Mouse (Mus musculus) adrenal gland, postnatal 4 days (tissue): Measurements from ENCODE around the gene Ifitm10. TPM values are rescaled to one million over a fixed set of nuclear protein-coding genes. Genes with fewer than 3 reads are reported as not detected.
A peak's percentile ranks its signal among the peaks of the same experiment; 100 is the strongest.

Experiments
- DNase-seq, 2 experiments: peaks; one replicate each; pipeline ENCODE4 v3.0.0; 2021 to 2022; ENCODE audit warnings: low spot score in 2 of 2, mixed read lengths in 2 of 2
- total RNA-seq, 2 experiments: library from RNA; stranded (reverse); gene quantifications; 2 replicates each; pipeline ENCODE4 v1.2.3; 2021

Gene Ifitm10
- total RNA-seq, 2 experiments from 2014 or later = 5.1 to 6.2 TPM

DNA sequence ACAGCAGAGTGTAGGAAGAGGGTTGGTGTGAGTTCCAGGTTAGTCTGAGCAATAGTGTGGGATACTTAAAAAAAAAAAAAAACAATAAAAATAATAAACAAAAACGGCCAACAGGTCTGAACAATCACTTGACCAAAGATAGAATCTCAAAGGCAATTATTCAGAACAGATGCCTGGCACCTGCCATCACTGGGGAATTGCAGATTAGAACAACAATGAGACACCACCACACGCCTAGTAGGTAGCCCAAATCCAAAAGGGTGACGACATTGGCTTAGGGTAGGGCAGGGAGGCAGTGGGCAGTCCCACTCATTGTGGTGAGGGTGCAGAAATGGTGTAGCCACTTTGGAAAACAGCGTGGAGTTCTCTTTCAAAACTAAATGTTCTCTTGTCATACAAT is 18.1 kb upstream of the Ifitm10 start:
- no peak for DNase-seq

GRCm38 (mm10) chr7:142391108-142391507 is 17.6 kb upstream of the Ifitm10 start:
- DNase-seq = no peak

GRCm38 (mm10) chr7:142389961-142390650 is 16.6 kb upstream of the Ifitm10 start:
- DNase-seq = no peak

DNA sequence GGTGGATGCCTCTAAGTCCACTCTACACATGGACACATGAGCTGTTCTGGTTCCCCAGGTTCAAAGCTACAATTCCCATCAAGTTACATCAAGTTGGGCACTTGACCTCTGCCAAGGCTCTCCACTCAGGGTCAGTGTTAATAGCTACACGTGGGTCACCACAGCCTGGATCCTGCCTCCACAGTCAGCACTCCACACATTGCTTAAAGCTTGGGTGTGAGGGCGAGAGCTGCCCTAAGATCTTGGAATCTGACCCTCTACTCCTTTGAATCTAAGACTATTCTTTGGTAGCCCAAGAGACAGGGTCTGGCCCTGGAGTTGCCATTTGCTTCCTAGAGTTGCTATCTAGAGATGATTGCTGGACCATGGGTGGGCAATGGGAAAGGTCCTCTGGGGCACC is 15.2 kb upstream of the Ifitm10 start:
- no peak for DNase-seq

- no peak for DNase-seq
These were observed 14.6 kb upstream of the Ifitm10 start for GRCm38 (mm10) chr7:142388198-142388597.

GRCm38 (mm10) chr7:142387419-142388148 is 14.0 kb upstream of the Ifitm10 start, which contains the start of gene Ctsd:
Gene Ctsd, minus strand, starts transcription at chr7:142388038.
- peak; percentile 91 to 97 for DNase-seq

GRCm38 (mm10) chr7:142386621-142387201 is 13.2 kb upstream of the Ifitm10 start:
- peak in 1 of 2 experiments; percentile 19 for DNase-seq

DNA sequence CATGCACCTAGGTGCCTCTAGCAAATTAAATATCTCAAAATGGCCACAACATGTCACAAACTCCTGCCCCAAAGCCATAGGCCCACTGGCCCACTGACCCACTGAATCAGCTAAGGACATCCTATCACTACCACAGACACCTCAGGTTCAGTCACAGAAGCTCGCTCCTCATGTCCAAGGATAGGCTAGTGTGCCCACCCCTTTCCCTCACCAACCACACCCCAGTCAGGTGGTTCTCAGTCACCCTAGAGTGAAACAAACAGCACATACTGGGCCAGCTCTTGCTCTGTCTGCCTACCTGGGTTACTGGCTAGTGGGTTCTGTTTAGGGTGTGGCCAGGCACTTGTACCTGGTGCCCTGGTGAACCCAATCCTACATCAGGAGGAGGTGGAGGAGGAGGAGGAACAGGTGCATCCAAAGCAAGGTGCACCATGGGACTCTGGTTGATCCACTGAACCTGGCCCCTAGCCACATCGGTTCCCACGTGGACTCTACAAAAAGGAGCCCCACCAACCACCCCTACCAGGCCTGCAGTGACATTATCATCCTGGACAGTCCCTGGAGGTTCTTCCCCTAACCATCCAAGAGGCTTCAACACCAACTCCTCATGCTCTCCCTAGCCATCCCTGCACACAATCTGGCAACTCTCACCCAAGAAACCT is 12.3 kb upstream of the Ifitm10 start:
- DNase-seq = no peak

DNA sequence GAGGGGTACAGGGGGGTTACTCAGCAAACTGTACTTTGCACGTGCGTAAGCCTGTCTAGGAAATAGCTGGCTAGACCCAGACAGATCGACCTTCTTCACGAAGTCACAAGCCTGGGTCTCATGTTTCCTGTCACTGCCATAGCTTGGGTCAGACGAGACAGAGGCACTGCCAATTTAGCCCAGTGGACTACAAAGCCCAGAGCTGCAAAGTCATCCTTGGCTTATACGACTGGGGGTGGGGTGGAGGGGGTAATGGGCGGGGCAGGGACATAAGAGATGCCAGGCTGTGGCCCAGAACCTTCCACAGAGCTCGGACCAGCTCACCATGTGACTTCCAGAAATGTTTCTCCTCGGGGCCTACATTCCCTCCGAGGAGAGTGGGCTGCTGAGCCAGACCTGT is 10.8 kb upstream of the Ifitm10 start:
- no peak for DNase-seq

DNA sequence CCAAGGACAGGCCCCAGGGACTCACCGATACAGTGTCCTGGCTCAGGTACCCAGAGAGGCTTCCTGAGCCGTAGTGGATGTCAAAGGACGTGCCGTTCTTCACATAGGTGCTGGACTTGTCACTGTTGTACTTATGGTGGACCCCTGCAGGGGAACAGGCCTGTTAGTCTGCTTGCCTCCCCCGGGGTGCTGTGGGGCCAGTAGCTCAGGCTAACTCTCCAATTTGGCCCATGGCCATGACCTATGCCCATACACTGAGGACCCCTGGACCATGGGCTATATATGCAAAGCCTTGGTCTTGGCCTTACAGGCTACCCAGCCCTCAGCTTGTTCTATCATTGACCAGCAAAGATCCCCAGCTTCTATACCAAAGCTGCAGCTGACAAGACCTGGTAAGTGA is 9.0 kb upstream of the Ifitm10 start, which contains the start of gene Gm49369:
Gene Gm49369, minus strand, starts transcription at position 101 of the 400 bp plus-strand sequence.
- no peak for DNase-seq

DNA sequence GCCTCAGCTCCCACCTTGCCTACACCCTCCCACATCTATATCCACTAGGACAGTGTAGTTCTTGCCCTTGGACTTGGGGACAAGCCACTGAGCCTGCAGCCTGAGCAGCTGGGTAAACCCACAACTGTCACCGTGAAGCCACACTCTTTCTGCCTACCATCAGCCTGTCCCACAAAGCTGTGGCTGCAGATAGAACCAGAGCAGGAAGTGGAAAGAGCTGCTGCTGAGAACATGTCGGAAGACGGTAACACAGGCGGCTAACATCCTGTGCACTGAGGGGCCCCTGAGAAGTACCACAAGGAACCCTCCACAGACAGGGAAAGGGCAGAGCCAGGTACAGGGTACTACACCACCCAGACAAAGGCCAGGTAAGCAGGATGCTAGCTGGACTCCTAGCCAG is 7.6 kb upstream of the Ifitm10 start:
- no peak for DNase-seq

- no peak for DNase-seq
These were observed 5.6 kb upstream of the Ifitm10 start for GRCm38 (mm10) chr7:142379186-142379585.

DNA sequence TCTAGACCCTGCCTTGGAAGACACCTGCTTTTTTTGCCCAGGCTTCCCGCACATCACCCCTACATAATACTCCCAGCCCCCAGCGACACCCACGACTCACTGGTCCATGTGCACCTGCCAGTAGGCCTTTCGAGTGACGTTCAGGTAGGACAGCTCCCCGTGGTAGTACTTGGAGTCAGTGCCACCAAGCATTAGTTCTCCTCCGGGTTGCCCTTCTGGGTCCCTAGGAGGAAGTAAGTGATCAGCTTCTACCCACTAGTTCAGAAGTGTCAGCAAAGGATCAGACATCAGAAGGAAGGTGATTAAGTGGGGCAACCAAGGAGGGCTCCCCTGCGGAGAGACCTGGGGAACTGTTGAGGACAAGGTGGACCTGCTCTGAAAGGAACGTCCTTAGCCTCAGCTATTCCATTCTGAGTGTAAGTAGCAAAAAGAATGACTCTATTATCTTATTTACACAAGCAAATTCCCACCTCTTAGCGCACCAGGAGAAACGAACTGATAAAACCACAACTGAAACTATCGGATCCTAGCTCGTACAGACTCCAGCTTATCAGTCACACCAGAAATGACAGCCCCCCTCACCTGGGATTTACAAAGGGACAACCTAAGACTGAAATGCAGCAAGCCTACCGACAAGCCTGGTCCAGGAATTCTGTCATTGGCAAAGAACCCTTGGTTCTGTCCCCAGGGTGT is 3.8 kb upstream of the Ifitm10 start:
- no peak for DNase-seq

- no peak for DNase-seq
These were observed 2.5 kb upstream of the Ifitm10 start for GRCm38 (mm10) chr7:142376096-142376495.

GRCm38 (mm10) chr7:142375261-142375724 is 1.7 kb upstream of the Ifitm10 start:
- DNase-seq = peak in 1 of 2 experiments; percentile 51

DNA sequence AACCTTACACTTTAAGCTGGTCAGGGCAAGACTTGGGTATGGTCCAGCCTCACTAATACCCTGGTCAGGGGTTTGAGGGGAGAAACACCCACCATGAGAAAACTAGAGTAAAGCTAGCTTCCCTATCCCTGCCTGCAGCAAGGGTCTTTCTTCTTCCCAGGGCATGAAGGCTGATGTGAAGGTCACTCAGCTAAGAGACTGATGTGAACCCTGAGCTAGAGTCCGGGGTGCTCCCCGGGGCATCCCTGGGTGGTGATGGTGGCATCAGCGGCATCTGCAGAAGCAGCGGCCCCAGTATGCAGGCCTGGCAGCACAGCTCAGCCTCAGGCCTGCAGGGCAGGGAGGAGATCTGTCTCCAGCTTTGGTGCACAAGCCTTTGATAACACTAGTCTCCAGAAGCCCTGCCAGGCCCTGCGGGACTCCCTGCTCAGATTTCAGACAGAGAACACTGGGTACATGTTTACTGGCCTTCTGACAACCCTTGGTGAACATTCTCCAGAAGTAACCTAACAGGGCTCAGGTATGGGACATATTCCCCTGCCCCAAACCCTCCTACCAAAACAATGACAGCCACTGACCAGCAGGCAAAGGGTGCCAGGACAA is 961 bp upstream of the Ifitm10 start:
- DNase-seq = no peak

- no peak for DNase-seq
These were observed 514 bp downstream of the Ifitm10 start for GRCm38 (mm10) chr7:142373039-142373438.

DNA sequence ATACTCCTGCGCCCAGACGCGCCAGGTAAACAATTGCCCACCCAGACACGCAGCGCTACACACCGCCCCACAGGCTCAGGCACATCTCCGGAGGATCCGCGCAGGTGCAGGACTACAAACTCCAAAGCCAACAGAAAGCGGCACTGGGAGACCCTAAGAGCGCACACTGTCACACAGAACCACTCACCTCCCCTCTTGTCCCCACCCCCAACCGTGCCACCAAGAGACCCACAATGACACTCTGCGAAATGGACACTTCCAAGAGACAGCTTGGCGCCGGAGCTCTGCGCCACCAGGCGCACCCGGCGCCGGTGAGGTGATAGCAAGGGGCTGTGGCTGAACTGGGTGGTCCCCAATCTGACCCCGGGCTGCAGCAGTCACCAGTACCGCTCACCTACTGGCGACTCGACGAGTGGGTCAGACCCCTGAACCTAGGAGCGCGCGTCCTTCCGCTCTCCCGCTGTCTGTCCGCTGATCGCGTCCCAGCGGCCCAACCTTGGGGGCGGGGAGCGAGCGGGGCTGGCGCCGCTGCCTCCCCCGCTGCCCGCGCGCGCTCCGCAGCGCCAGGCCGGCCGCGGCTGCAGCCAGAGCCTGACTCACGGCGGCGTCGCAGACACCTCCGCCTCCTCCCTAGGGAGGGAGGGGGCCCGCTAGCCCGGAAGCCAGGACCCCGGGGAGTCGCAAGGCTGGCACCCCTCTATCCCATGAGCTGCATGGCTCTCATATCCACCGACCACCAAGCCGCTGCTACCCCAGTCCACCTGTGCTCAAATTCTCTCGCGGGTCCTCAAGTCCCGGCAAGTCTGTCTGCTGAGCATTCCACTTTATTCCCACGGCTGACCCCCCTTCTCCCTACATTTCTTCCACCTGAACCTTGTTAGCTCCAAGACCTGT is 1.5 kb downstream of the Ifitm10 start:
- DNase-seq = no peak

DNA sequence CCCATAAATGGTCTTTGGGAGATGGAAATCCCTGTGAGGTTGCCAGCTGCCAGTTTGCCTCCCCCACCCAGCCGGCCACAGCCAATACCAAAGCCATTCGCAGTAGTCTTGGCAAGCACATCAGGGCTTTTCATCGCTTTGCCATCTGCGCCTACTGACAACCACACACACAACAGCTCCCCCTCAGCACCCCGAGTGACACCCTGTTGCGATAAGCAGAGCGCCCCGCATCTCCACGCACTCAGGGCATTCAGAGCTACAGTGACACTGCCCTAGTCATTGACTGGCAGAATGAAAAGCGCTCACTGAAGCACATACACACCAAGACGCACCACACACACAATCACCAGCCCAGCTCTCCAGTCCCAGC is 2.2 kb downstream of the Ifitm10 start:
- no peak for DNase-seq

DNA sequence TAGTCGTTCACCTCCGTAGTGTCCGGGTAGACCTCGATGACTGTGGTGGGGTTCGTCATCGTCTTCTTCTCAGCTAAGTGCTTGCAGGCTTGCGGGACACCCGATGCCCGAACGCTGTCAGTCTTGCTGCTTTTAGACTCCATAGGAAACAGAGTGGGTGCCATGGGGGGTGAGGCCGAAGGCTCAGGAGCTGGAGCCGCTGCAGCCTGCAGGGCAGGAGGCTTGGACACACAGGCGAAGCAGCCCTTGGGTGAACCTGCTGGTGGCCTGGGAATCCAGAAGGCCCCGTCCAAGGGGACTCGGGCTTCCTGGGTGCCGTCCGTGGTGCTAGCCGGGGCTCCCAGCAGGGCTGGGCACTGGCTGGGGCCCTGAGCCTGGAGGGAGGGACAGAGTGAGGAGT is 2.6 kb downstream of the Ifitm10 start:
- no peak for DNase-seq
